Mouse (Mus musculus): ENCODE data around the gene Twf1. TPM values are rescaled to one million over a fixed set of nuclear protein-coding genes. Genes with fewer than 3 reads are reported as not detected.

Gene Twf1
- total RNA-seq (2021) = 1 to 10 TPM; 5.1 to 8.2 TPM
- long read RNA-seq, experiment 1, transcript Twf1-201 (9 exons, 3,025 nt) = major isoform, 5 of 7 reads
- long read RNA-seq, experiment 1, partial matches to known transcripts = 1 of 7 reads
- long read RNA-seq, experiment 1, other reads (novel, unspliced or antisense) = 1 of 7 reads
- long read RNA-seq, experiment 2, partial matches to known transcripts = 1 of 5 reads
- long read RNA-seq, experiment 2, other reads (novel, unspliced or antisense) = 1 of 5 reads

GRCm38 (mm10) chr15:94589219-94590075 is at the start of gene Twf1:
Gene Twf1, minus strand, starts transcription at chr15:94589889.
- DNase-seq (ENCODE audit: low spot score) = peak; percentile 98

GRCm38 (mm10) chr15:94639126-94639525 is 49.4 kb upstream of the Twf1 start:
- DNase-seq (ENCODE audit: low spot score) = no peak

DNA sequence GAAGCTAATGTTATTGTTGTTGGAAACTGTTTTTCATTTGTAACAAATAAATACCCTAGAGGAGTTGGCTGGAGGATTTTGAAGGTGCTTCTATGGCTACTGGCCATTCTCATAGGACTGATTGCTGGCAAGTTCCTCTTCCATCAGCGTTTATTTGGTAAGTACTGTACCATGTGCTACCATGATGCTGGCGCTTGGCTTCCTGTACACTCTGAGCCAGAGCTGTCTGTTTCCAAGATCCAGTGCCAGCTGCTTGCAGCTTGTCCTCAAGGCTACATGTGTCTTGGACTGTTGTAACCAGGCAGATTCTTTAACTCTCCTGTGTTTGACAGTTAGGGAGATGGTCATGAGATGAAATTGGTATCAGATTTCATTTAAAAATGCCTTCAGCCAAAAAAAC is 48.5 kb upstream of the Twf1 start:
- no peak for DNase-seq (ENCODE audit: low spot score)

DNA sequence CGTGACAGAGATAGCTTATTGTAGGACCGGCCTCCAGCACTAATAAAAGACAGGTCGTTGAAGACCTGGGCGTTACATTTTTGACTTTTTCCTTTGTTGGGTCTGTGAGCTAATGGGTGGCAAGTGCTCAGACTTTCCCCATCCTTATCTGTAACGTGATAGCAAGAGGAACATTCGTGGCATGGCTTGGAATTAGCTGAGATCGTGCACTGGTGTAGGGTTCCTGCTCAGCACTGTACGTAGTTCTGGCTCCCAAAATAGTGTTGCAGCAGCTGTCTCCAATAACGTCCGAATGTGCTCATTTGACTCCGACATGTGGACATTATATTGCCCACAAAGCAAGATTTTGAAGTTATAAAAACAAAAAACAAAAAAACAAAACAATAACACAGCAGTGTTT is 44.8 kb upstream of the Twf1 start:
- peak; percentile 27 for DNase-seq (ENCODE audit: low spot score)

- DNase-seq (ENCODE audit: low spot score) = no peak
These were observed 40.9 kb upstream of the Twf1 start for GRCm38 (mm10) chr15:94630553-94630952.

GRCm38 (mm10) chr15:94628830-94629601 is 39.3 kb upstream of the Twf1 start, which contains the start of gene Tmem117:
Gene Tmem117, plus strand, starts transcription at chr15:94629232.
- DNase-seq (ENCODE audit: low spot score) = peak; percentile 34

GRCm38 (mm10) chr15:94628463-94628829 is 38.8 kb upstream of the Twf1 start:
- DNase-seq (ENCODE audit: low spot score) = no peak

- DNase-seq (ENCODE audit: low spot score) = no peak
These were observed 31.2 kb upstream of the Twf1 start for GRCm38 (mm10) chr15:94620909-94621308.

DNA sequence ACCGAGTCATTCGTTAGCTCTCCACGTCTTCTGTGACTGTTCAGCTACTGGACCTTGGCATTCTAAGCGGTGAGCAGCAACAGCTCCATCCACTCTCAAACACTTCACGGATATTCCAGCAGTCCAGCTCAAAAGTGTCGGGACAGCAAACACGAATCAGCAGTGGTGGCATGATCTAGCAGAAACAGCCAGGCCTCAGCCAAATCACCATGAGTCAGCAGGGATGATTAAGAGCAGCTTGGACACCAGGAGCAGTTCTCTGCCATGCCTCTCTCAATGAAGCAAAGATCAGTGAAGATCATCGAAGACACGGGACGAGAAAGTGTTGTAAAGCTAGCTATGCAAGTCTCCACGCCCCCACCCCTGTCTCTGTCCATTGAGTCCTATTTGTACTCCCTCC is 26.3 kb upstream of the Twf1 start:
- no peak for DNase-seq (ENCODE audit: low spot score)

GRCm38 (mm10) chr15:94607768-94608167 is 18.1 kb upstream of the Twf1 start:
- DNase-seq (ENCODE audit: low spot score) = no peak

- DNase-seq (ENCODE audit: low spot score) = no peak
These were observed 12.8 kb upstream of the Twf1 start for GRCm38 (mm10) chr15:94602441-94602840.

- peak; percentile 53 for DNase-seq (ENCODE audit: low spot score)
These were observed 11.7 kb upstream of the Twf1 start for GRCm38 (mm10) chr15:94601339-94601738.

- DNase-seq (ENCODE audit: low spot score) = no peak
These were observed 10.5 kb upstream of the Twf1 start for GRCm38 (mm10) chr15:94600145-94600707.

GRCm38 (mm10) chr15:94593586-94593985 is 3.9 kb upstream of the Twf1 start:
- DNase-seq (ENCODE audit: low spot score) = no peak

- no peak for DNase-seq (ENCODE audit: low spot score)
These were observed 1.7 kb upstream of the Twf1 start for GRCm38 (mm10) chr15:94591356-94591755.

- no peak for DNase-seq (ENCODE audit: low spot score)
These were observed 394 bp upstream of the Twf1 start for GRCm38 (mm10) chr15:94590083-94590482.

DNA sequence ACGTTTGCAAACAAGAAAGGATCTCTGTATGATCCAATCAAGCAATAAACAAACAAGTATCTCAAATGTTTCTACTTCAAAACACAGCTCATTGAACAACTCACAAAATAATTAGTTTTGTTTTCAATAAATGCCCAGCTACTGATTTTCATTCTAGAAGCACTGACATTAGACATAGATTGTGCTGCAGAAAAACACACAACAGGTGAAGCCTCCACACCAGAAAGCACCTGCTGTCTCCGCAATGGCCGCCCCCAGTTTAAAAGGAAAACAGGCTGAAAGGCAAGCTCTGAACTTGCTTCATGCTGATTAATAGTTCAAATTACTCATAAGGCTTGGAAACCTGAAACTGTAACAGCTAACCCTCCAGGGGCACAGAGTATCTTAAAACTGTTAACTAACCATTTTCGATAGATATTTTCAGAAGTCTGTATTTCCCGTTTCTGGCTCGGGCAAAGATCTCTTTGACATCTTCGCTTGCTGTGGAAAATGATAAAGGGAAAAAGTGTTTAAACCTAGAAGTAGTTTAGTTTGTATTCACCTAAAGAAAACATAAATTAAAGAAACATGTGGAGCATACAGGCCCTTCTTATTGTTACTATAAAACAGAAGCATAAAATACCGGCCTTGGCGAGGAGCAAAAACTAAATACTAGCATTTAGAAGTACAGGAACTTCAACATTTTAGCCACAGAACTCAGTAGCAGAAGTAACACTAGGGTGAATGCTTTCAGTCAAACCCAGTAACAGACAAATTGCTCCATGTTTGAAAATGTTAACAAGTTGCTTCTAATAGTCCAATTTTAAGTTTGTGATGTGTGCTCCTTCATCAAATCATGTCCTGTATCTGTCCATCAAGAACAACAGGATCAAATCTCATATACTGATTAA is 1.6 kb downstream of the Twf1 start:
- DNase-seq (ENCODE audit: low spot score) = no peak

- no peak for DNase-seq (ENCODE audit: low spot score)
These were observed 5.0 kb downstream of the Twf1 start for GRCm38 (mm10) chr15:94584738-94585137.

GRCm38 (mm10) chr15:94583153-94583552 is 6.5 kb downstream of the Twf1 start:
- DNase-seq (ENCODE audit: low spot score) = no peak

DNA sequence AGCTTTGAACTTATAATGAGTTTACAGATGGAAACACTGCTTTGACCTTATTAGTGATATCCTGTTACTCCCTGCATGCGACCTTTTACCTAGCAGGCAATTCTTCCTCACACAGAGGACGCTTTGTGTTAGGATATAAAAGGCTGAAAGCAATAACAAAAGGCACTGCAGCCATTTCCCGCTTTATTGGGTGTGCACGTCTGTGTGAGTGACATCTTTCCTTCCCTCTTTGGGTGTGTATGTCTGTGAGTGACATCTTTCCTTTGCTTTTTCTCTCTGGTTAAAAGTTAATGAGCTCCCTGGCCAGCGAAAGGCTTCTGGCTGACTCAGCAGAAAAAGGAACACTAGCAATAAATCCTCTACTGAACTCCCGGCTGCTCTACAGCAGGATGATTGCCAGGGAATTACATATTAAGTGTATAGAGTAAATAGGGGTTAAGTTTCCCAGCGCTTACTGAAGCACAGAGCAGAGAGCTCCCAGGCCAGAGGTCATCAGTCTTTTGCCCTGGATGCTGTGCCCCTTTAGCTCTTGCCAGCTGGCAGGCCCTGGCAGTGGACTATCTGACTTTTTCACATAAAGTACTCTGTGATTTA is 7.6 kb downstream of the Twf1 start:
- no peak for DNase-seq (ENCODE audit: low spot score)

All from gastrocnemius, adult 18-20 months (tissue).